Comparison of ENCODE assay signal across 8 mouse cellular contexts in the genomic region with DNA sequence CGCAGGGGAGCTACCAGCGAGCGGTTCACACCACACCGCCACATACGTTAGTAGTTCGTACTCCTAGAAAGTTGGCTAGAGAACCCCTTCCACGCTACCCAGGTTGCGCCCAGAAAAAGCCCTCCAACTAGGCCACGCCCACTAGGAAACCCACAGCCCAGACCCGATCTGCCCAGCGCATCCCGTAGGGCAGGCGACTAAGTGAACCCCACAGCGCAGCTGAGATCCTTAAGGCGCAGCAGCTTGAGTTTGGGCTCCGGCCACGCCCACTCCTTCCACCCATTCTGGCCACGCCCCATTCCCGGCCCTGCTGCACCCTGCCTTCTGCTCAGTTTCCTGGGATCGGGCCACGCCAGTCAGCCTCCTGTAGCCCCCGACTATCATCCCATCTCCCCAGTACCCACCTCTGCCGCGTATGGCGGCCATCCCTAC. TPM values are rescaled to one million over a fixed set of nuclear protein-coding genes. Genes with fewer than 3 reads are reported as not detected.
DNase-seq lines count a peak whose midpoint lies in the region; ATAC-seq and TF ChIP-seq lines count a peak whose summit lies in the region.

No protein-coding gene starts in this region.

- H3K4me2 ChIP-seq in embryonic facial prominence, embryonic 12.5 days (replicated peaks): peak overlapping the region; percentile 87
- peak overlapping the region; percentile 68 for H3K4me2 ChIP-seq in heart, embryonic 16.5 days (ENCODE audit: low read depth, low read length)

- CTCF ChIA-PET in Patski (lab: Charles Lee): interaction anchor here (0.8 to 0.9 kb wide), 2 partner anchors 8 to 16 kb away, joined by 3 read pairs; no protein-coding TSS in a partner anchor

- peaks cover 13% of the 10 kb centered on the region; the same call in 1 of the 2 replicates for H3K36me3 ChIP-seq in embryonic facial prominence, embryonic 12.5 days
- H3K36me3 ChIP-seq in heart, embryonic 16.5 days (ENCODE audit: control insufficient read depth, insufficient read depth): peaks cover 6% of the 10 kb centered on the region
- H3K36me3 ChIP-seq in midbrain, embryonic 10.5 days: peaks cover 15% of the 10 kb centered on the region

- H3K4me1 ChIP-seq in embryonic facial prominence, embryonic 12.5 days: peaks cover 28% of the 10 kb centered on the region
- peaks cover 19% of the 10 kb centered on the region for H3K4me1 ChIP-seq in heart, embryonic 16.5 days (ENCODE audit: control insufficient read depth, insufficient read depth, low read length)
- H3K4me1 ChIP-seq in midbrain, embryonic 10.5 days: peaks cover 49% of the 10 kb centered on the region

- H3K9ac ChIP-seq in embryonic facial prominence, embryonic 12.5 days: peak overlapping the region; percentile 68
- peak overlapping the region; percentile 60; the same call in 1 of the 2 replicates for H3K9ac ChIP-seq in heart, embryonic 16.5 days (ENCODE audit: low read length)

- DNase-seq in B cell, adult 2 months: peak; percentile 44 to 49
- DNase-seq in Patski (ENCODE audit: low read depth, low spot score): no peak
- DNase-seq in kidney, postnatal 25 days: peak; percentile 70 to 74
- peak; percentile 55 for DNase-seq in midbrain, embryonic 10.5 days (ENCODE audit: low spot score)
- DNase-seq in thymus, postnatal 10 days (ENCODE audit: low spot score in 2 of 2): peak; percentile 45 to 48
- no peak for DNase-seq in layer of hippocampus, adult 9-10 months (ENCODE audit: low spot score)

- peak overlapping the region; percentile 57 for H3K4me3 ChIP-seq in embryonic facial prominence, embryonic 12.5 days
- peak overlapping the region; percentile 49 for H3K4me3 ChIP-seq in heart, embryonic 16.5 days (ENCODE audit: low read length)
- peak overlapping the region; percentile 66 for H3K4me3 ChIP-seq in midbrain, embryonic 10.5 days

- peak; percentile 9 for ATAC-seq in Patski
- ATAC-seq in embryonic facial prominence, embryonic 12.5 days (ENCODE audit: insufficient number of reproducible peaks, insufficient read depth, low FRiP score, low TSS enrichment): peak; percentile 42
- peak; percentile 1; the same call in 1 of the 2 replicates for ATAC-seq in heart, embryonic 16.5 days (replicated peaks; ENCODE audit: extremely low read depth, insufficient read depth, low FRiP score)

- H3K9me3 ChIP-seq in embryonic facial prominence, embryonic 12.5 days: peaks cover 7% of the 10 kb centered on the region; the same call in 1 of the 2 replicates
- peaks cover 9% of the 10 kb centered on the region for H3K9me3 ChIP-seq in heart, embryonic 16.5 days (replicated peaks; ENCODE audit: control insufficient read depth, low read length)
- H3K9me3 ChIP-seq in midbrain, embryonic 10.5 days (replicated peaks): peaks cover 19% of the 10 kb centered on the region

- 4% methylated on average over 25 of the region's 25 CpGs for WGBS in embryonic facial prominence, embryonic 12.5 days
- WGBS in heart, embryonic 16.5 days: 5% methylated on average over 25 of the region's 25 CpGs
- WGBS in midbrain, embryonic 10.5 days: 5% methylated on average over 25 of the region's 25 CpGs

- POLR2A ChIA-PET in Patski (lab: Charles Lee): no interaction called here

- H3K27ac ChIP-seq in embryonic facial prominence, embryonic 12.5 days: 0 out of 2 replicates have a peak overlapping the region, but pooled peaks have one; percentile 76
- no peak overlapping the region for H3K27ac ChIP-seq in heart, embryonic 16.5 days (ENCODE audit: low read length)
- H3K27ac ChIP-seq in midbrain, embryonic 10.5 days (replicated peaks): peak overlapping the region; percentile 83

- in situ Hi-C loops in Patski (cut with MboI; ENCODE audit: low pct_unique_long_range_greater_than_20kb): no loop called here

- no peak for TF ChIP-seq CTCF in Patski (IDR thresholded peaks at IDR 0.05)

- no peaks in the 10 kb centered on the region for H3K27me3 ChIP-seq in Patski
- H3K27me3 ChIP-seq in embryonic facial prominence, embryonic 12.5 days: peaks cover 35% of the 10 kb centered on the region
- peaks cover 22% of the 10 kb centered on the region for H3K27me3 ChIP-seq in heart, embryonic 16.5 days (ENCODE audit: control insufficient read depth, insufficient read depth, low read length)
- H3K27me3 ChIP-seq in midbrain, embryonic 10.5 days (ENCODE audit: low read depth, poor library complexity, severe bottlenecking): peaks cover 59% of the 10 kb centered on the region

RNA-seq across cellular contexts. Expression of a gene that starts 19.0 kb away (rescaled TPM):
- 117 TPM for polyA plus RNA-seq in Patski (2021)
- polyA plus RNA-seq in embryonic facial prominence, embryonic 12.5 days (2016; fragmentation: Nextera tagmentation; extraction: Ambion mirVana): 72.7 and 72.8 TPM in 2 replicates
- 54.4 and 56.0 TPM in 2 replicates for polyA plus RNA-seq in heart, embryonic 16.5 days (2015; fragmentation: Nextera tagmentation; extraction: Ambion mirVana)
- 51.2 and 52.8 TPM in 2 replicates for polyA plus RNA-seq in midbrain, embryonic 10.5 days (2016; fragmentation: Nextera tagmentation; extraction: Ambion mirVana)

RNA-seq across cellular contexts. Expression of a gene that starts 32.3 kb away (rescaled TPM):
- polyA plus RNA-seq in Patski (2021): 10.8 TPM
- polyA plus RNA-seq in embryonic facial prominence, embryonic 12.5 days (2016; fragmentation: Nextera tagmentation; extraction: Ambion mirVana): 4.5 and 6.2 TPM in 2 replicates
- 3.9 and 4.4 TPM in 2 replicates for polyA plus RNA-seq in heart, embryonic 16.5 days (2015; fragmentation: Nextera tagmentation; extraction: Ambion mirVana)
- polyA plus RNA-seq in midbrain, embryonic 10.5 days (2016; fragmentation: Nextera tagmentation; extraction: Ambion mirVana): 4.5 and 5.4 TPM in 2 replicates

RNA-seq across cellular contexts. Expression of a gene that starts 37.8 kb away (rescaled TPM):
- polyA plus RNA-seq in Patski (2021): 127 TPM
- 230 and 236 TPM in 2 replicates for polyA plus RNA-seq in embryonic facial prominence, embryonic 12.5 days (2016; fragmentation: Nextera tagmentation; extraction: Ambion mirVana)
- 188 and 205 TPM in 2 replicates for polyA plus RNA-seq in heart, embryonic 16.5 days (2015; fragmentation: Nextera tagmentation; extraction: Ambion mirVana)
- polyA plus RNA-seq in midbrain, embryonic 10.5 days (2016; fragmentation: Nextera tagmentation; extraction: Ambion mirVana): 248 and 261 TPM in 2 replicates

RNA-seq across cellular contexts. Expression of a gene that starts 41.8 kb away (rescaled TPM):
- polyA plus RNA-seq in Patski (2021): 2.5 TPM
- 1.9 and 2.8 TPM in 2 replicates for polyA plus RNA-seq in embryonic facial prominence, embryonic 12.5 days (2016; fragmentation: Nextera tagmentation; extraction: Ambion mirVana)
- 0.47 and 0.72 TPM in 2 replicates for polyA plus RNA-seq in heart, embryonic 16.5 days (2015; fragmentation: Nextera tagmentation; extraction: Ambion mirVana)
- polyA plus RNA-seq in midbrain, embryonic 10.5 days (2016; fragmentation: Nextera tagmentation; extraction: Ambion mirVana): 4.6 and 8.1 TPM in 2 replicates

RNA-seq across cellular contexts. Expression of a gene that starts 46.3 kb away (rescaled TPM):
- 26.7 TPM for polyA plus RNA-seq in Patski (2021)
- 3.4 and 4.5 TPM in 2 replicates for polyA plus RNA-seq in embryonic facial prominence, embryonic 12.5 days (2016; fragmentation: Nextera tagmentation; extraction: Ambion mirVana)
- polyA plus RNA-seq in heart, embryonic 16.5 days (2015; fragmentation: Nextera tagmentation; extraction: Ambion mirVana): 9.9 and 11.3 TPM in 2 replicates
- polyA plus RNA-seq in midbrain, embryonic 10.5 days (2016; fragmentation: Nextera tagmentation; extraction: Ambion mirVana): 2.8 and 3.7 TPM in 2 replicates

Comparison
In these comparisons a context has a peak if more than half of its experiments do, and no peak if none do; other contexts are left out.
1. DNase-seq: peak in B cell, adult 2 months (2 of 2), kidney, postnatal 25 days (2 of 2), midbrain, embryonic 10.5 days (single experiment) and thymus, postnatal 10 days (2 of 2); none in Patski (single experiment) and layer of hippocampus, adult 9-10 months (single experiment).
2. Peak in every context shown above with its lines, with median percentiles within 50 percentile points of each other: ATAC-seq and H3K4me3 ChIP-seq.